Mouse (Mus musculus) leukemia stem cell, adult 10-12 weeks (primary cell): Measurements from ENCODE around the gene Selenot. TPM values are rescaled to one million over a fixed set of nuclear protein-coding genes. Genes with fewer than 3 reads are reported as not detected.

Experiments used
- polyA plus RNA-seq: library from polyadenylated mRNA; stranded (reverse); fragments of >175 nt; gene quantifications from 2 replicates; pipeline ENCODE4 v1.2.3, GENCODE M21; 2012; ENCODE audit warnings: low replicate concordance

Gene Selenot
- polyA plus RNA-seq = 12.2 and 16.5 TPM in 2 replicates

DNA sequence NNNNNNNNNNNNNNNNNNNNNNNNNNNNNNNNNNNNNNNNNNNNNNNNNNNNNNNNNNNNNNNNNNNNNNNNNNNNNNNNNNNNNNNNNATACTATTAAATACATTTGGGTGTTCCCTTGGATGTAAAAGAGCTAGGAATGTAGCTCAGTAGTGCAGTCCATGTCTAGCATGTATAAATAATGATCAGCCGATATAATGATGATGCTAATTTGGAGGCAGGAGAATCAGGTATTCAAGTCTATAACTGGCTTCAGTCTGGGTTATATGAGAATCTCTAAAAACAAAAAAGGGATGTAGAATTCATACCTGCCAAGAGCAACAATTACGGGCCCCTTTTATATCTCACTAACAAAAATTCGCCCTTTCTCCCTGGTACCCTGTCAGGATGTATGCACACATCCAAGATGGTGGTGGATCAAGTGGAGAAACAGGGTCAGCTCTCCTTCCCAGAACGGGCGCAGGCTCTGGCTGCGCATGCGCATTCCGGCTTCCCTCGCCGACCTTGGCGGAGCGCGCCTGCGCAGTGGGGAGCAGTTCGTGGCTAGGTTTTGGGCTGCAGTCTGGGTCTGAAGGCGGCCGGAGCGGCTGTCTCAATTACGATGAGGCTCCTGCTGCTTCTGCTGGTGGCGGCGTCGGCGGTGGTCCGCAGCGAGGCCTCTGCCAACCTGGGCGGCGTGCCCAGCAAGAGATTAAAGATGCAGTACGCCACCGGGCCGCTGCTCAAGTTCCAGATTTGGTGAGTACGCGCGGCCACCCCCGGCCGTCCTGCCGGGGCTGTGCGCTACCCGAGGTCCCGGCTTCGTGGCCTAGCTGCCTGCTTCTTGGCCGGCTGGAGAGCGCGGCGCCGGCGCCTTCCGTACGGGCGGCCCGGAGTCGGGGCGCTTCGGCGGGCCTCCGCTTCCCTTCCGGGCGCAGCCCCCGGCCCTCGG, at the start of gene Selenot:
Gene Selenot, plus strand, starts transcription at position 500 of the 930 bp plus-strand sequence.

DNA sequence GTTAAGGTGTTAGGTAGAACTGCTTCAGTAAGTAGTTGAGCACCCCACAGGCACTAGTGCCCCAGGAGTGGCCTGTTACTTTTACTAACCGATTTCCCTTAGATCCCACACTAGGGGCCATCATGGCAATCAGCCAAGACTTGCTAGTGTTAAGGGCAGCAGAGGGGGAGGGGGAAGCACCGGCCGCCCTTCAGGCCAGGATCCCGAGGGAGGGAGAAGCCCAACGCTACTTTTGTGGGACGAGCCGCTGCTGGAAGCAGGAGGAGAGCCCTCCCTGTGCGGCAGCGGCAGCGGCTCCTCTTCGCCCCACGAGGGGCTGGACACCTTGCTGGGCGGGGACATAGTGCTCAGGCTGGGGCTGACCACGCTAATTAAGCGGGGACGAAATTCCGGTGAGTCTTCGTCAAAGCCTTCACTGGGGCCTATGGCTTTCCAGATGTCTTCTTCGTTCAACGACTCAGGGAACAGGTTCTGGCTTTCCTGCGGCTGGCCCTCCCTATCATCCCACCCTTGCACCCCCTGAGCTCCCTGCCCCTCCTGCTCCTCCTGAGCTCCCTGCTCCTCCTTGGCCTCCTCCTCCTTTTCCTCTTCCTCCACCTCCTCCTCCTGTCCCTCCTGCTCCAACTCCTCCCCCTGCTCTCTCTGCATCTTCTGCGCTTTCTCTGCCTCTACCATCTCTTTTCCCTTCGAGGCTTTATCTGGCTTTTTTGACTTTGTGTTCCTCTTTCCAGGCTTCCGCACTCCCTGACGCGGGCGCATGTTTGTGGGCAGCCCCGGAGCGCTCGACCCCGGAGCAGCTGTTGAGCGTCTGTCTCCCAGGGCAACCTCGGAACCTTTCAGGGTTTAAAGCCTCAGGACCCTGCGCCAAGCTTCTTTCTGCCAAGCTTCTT, 60.2 kb downstream of the Selenot start, which contains the start of gene Erich6:
Gene Erich6, minus strand, starts transcription at position 802 of the 890 bp plus-strand sequence.

Other genes starting within 250 kb of the Selenot start
- 35.6 and 44.7 TPM in 2 replicates for gene Tsc22d2, start 161.9 kb upstream of the Selenot start, polyA plus RNA-seq
- 1.3 and 12.1 TPM in 2 replicates for gene Eif2a, start 50.8 kb upstream of the Selenot start, polyA plus RNA-seq
- gene Serp1, start 50.7 kb upstream of the Selenot start, polyA plus RNA-seq = 53.7 and 95.4 TPM in 2 replicates
- gene Erich6, start 60.6 kb downstream of the Selenot start, polyA plus RNA-seq = not detected in 2 replicates
- gene Siah2, start 115.8 kb downstream of the Selenot start, polyA plus RNA-seq = 22.1 and 43.9 TPM in 2 replicates
- not detected in 2 replicates for gene Mindy4b-ps, start 245.7 kb downstream of the Selenot start, polyA plus RNA-seq